Mouse (Mus musculus) MEL (cell line): ENCODE measurements around the gene Morn2. TPM values are rescaled to one million over a fixed set of nuclear protein-coding genes. Genes with fewer than 3 reads are reported as not detected.

Experiments used
- DNase-seq: peaks from one replicate; pipeline ENCODE4 v3.0.0; 2011; ENCODE audit warnings: low read depth, low spot score
- H3K27ac ChIP-seq: 2 replicates; pipeline ENCODE4 v1.5.1; 2012; ENCODE audit warnings: low read depth, mild to moderate bottlenecking, control low read depth, low read length, moderate library complexity; ENCODE audit not compliant: control insufficient read depth
- H3K27me3 ChIP-seq, 2 experiments: fragments of 150-350 bp in 1 of 2; sonication (generic) in 1 of 2; 2 replicates each; pipeline ENCODE4 v1.6.1; 2012; ENCODE audit warnings: low read length in 2 of 2, mild to moderate bottlenecking in 2 of 2, improper control_type of control experiment in 1 of 2, moderate library complexity in 1 of 2; ENCODE audit not compliant: insufficient read depth in 2 of 2, control insufficient read depth in 1 of 2
- H3K36me3 ChIP-seq, 2 experiments: 2 replicates each; pipeline ENCODE4 v1.6.1; 2012 to 2014; ENCODE audit warnings: low read length in 2 of 2, improper control_type of control experiment in 1 of 2, inconsistent platforms in 1 of 2, mild to moderate bottlenecking in 1 of 2; ENCODE audit not compliant: insufficient read depth in 2 of 2, control insufficient read depth in 1 of 2
- H3K4me1 ChIP-seq, 2 experiments: fragments of 150-350 bp in 1 of 2; sonication (generic) in 1 of 2; 2 replicates each; pipeline ENCODE4 v1.6.1; 2012; ENCODE audit warnings: low read length in 2 of 2, improper control_type of control experiment in 1 of 2, mild to moderate bottlenecking in 1 of 2; ENCODE audit not compliant: insufficient read depth in 2 of 2, control insufficient read depth in 1 of 2
- H3K4me3 ChIP-seq, 2 experiments: fragments of 150-350 bp in 1 of 2; sonication (generic) in 1 of 2; 2 replicates each; pipeline ENCODE4 v1.5.1; 2012; ENCODE audit warnings: low read depth in 2 of 2, low read length in 2 of 2, mild to moderate bottlenecking in 2 of 2, moderate library complexity in 2 of 2, control low read depth in 1 of 2, improper control_type of control experiment in 1 of 2; ENCODE audit not compliant: control insufficient read depth in 1 of 2, insufficient read depth in 1 of 2
- H3K79me2 ChIP-seq: 2 replicates; pipeline ENCODE4 v1.6.1; 2012; ENCODE audit warnings: mild to moderate bottlenecking, low read length, moderate library complexity; ENCODE audit not compliant: control insufficient read depth, poor library complexity, insufficient read depth
- H3K9ac ChIP-seq: 2 replicates; pipeline ENCODE4 v1.6.1; 2012; ENCODE audit warnings: low read depth, mild to moderate bottlenecking, control low read depth, low read length, moderate library complexity; ENCODE audit not compliant: control insufficient read depth, poor library complexity, severe bottlenecking
- H3K9me3 ChIP-seq: fragments of 150-350 bp; sonication (generic); replicated peaks from 2 replicates; pipeline ENCODE4 v1.6.1; 2012; ENCODE audit warnings: mild to moderate bottlenecking, low read length, improper control_type of control experiment, moderate library complexity; ENCODE audit not compliant: insufficient read depth
- E2F4 ChIP-seq: IDR thresholded peaks from 2 replicates; pipeline ENCODE4 v1.6.1; 2011; ENCODE audit warnings: low read depth, low read length, improper control_type of control experiment, borderline replicate concordance
- EP300 ChIP-seq, 2 experiments: IDR thresholded peaks; 2 replicates each; pipeline ENCODE4 v1.6.1; 2011; ENCODE audit warnings: improper control_type of control experiment in 2 of 2, low read length in 2 of 2, low read depth in 1 of 2, mild to moderate bottlenecking in 1 of 2
- HCFC1 ChIP-seq: IDR thresholded peaks from 2 replicates; pipeline ENCODE4 v1.6.1; 2012; ENCODE audit warnings: low read depth, mild to moderate bottlenecking, inconsistent platforms, low read length, improper control_type of control experiment, moderate library complexity
- JUND ChIP-seq: IDR thresholded peaks from 2 replicates; pipeline ENCODE4 v1.6.1; 2011; ENCODE audit warnings: low read depth, mild to moderate bottlenecking, improper control_type of control experiment, low read length
- KAT2A ChIP-seq: conservative IDR thresholded peaks from 2 replicates; pipeline ENCODE4 v1.6.1; 2012; ENCODE audit warnings: low read depth, low read length, improper control_type of control experiment, inconsistent platforms
- MAFK ChIP-seq: IDR thresholded peaks from 2 replicates; pipeline ENCODE4 v1.6.1; 2011; ENCODE audit warnings: low read depth, mild to moderate bottlenecking, low read length, improper control_type of control experiment, borderline replicate concordance
- MAZ ChIP-seq: IDR thresholded peaks from 2 replicates; pipeline ENCODE4 v1.6.1; 2012; ENCODE audit warnings: low read depth, mild to moderate bottlenecking, inconsistent platforms, low read length, improper control_type of control experiment
- NRF1 ChIP-seq: IDR thresholded peaks from 2 replicates; pipeline ENCODE4 v1.6.1; 2014; ENCODE audit warnings: low read depth, mild to moderate bottlenecking, inconsistent platforms, low read length, improper control_type of control experiment, moderate library complexity; ENCODE audit not compliant: poor library complexity, insufficient read depth, severe bottlenecking
- TAL1 ChIP-seq: IDR thresholded peaks from 2 replicates; pipeline ENCODE4 v1.6.1; 2012; ENCODE audit warnings: mild to moderate bottlenecking, inconsistent platforms, low read length, moderate library complexity, mixed read lengths
- ZNF384 ChIP-seq: IDR thresholded peaks from 2 replicates; pipeline ENCODE4 v1.6.1; 2012; ENCODE audit warnings: low read depth, mild to moderate bottlenecking, inconsistent platforms, low read length, improper control_type of control experiment
- polyA plus RNA-seq, 2 experiments: library from polyadenylated mRNA; stranded (reverse) in 1 of 2; unstranded in 1 of 2; fragments of >175 nt in 1 of 2; fragments of >200 nt in 1 of 2; gene quantifications; 2 replicates each; pipeline versions ENCODE4 v1.2.1 to v1.2.4; 2012; ENCODE audit warnings: low replicate concordance in 2 of 2, low read depth in 1 of 2; ENCODE audit not compliant: insufficient read length in 2 of 2, insufficient read depth in 1 of 2, missing spikeins in 1 of 2
- total RNA-seq: library from RNA; depleted of rRNA; stranded (reverse); fragments of 300-350 nt; gene quantifications from 2 replicates; pipeline ENCODE4 v1.2.3, GENCODE M21; 2012; rRNA removed

Gene Morn2
- total and polyA plus RNA-seq, 3 experiments, result 7.4 to 18.1 TPM; not detected in 1

GRCm38 (mm10) chr17:80346591-80347125 is 56.7 kb downstream of the Morn2 start:
- no peak for TF ChIP-seq ZNF384
- no peak for TF ChIP-seq HCFC1
- TF ChIP-seq NRF1, result no peak
- TF ChIP-seq EP300 (IDR thresholded peaks at IDR 0.05; ENCODE audit: low read depth in 1 of 2, low read length in 2 of 2), result no peak
- no peak for TF ChIP-seq E2F4
- no peak for TF ChIP-seq MAFK
- TF ChIP-seq KAT2A, result no peak
- no peak for TF ChIP-seq MAZ
- no peak for TF ChIP-seq JUND
- no peak for TF ChIP-seq TAL1
- no peak overlapping the region for H3K9ac ChIP-seq
- no peak overlapping the region for H3K27ac ChIP-seq
- H3K4me3 ChIP-seq, result no peak overlapping the region
- no peaks in the 10 kb centered on the region for H3K79me2 ChIP-seq
- H3K4me1 ChIP-seq, result no peaks in the 10 kb centered on the region
- H3K36me3 ChIP-seq, result no peaks in the 10 kb centered on the region
- no peak for DNase-seq
- peaks cover 0 to 2% of the 10 kb centered on the region in 2 experiments; a peak in 2 of 4 replicates for H3K27me3 ChIP-seq
- H3K9me3 ChIP-seq, result no peaks in the 10 kb centered on the region

Other genes starting within 250 kb of the Morn2 start
- 44.9 and 48.7 TPM in 2 replicates for gene Hnrnpll, start 227.9 kb upstream of the Morn2 start, total RNA-seq
- 100 to 1,000 TPM in 1 of 2 experiments, 10 to 100 TPM in 1; 77.7 to 142 TPM for gene Hnrnpll, start 227.9 kb upstream of the Morn2 start, polyA plus RNA-seq
- not detected in 2 replicates for gene Galm, start 162.7 kb upstream of the Morn2 start, total RNA-seq
- under 1 TPM in 1 of 2 experiments, not detected in 1; 0.15 TPM for gene Galm, start 162.7 kb upstream of the Morn2 start, polyA plus RNA-seq
- 419 and 425 TPM in 2 replicates for gene Srsf7, start 82.9 kb upstream of the Morn2 start, total RNA-seq
- gene Srsf7, start 82.9 kb upstream of the Morn2 start, polyA plus RNA-seq, result 100 to 1,000 TPM in 1 of 2 experiments, not detected in 1; 399 TPM
- not detected in 2 replicates for gene Ttc39d, start 82.7 kb upstream of the Morn2 start, total RNA-seq
- gene Ttc39d, start 82.7 kb upstream of the Morn2 start, polyA plus RNA-seq, result not detected
- gene Gemin6, start 65.8 kb upstream of the Morn2 start, total RNA-seq, result 25.3 and 31.6 TPM in 2 replicates
- gene Gemin6, start 65.8 kb upstream of the Morn2 start, polyA plus RNA-seq, result 10 to 100 TPM in 1 of 2 experiments, not detected in 1; 19.6 TPM
- gene Dhx57, start 273 bp downstream of the Morn2 start, total RNA-seq, result 3.4 and 4.1 TPM in 2 replicates
- 1 to 10 TPM in 1 of 2 experiments, not detected in 1; 6.8 TPM for gene Dhx57, start 273 bp downstream of the Morn2 start, polyA plus RNA-seq
- 0.08 TPM in 1 of 2 replicates, not detected in the other for gene Arhgef33, start 17.2 kb downstream of the Morn2 start, total RNA-seq
- gene Arhgef33, start 17.2 kb downstream of the Morn2 start, polyA plus RNA-seq, result not detected
- not detected in 2 replicates for gene Gm10190, start 83.3 kb downstream of the Morn2 start, total RNA-seq
- not detected for gene Gm10190, start 83.3 kb downstream of the Morn2 start, polyA plus RNA-seq
- gene Sos1, start 190.2 kb downstream of the Morn2 start, total RNA-seq, result 4.6 and 6.7 TPM in 2 replicates
- 10 to 100 TPM; 12.1 to 20.3 TPM for gene Sos1, start 190.2 kb downstream of the Morn2 start, polyA plus RNA-seq